Mouse (Mus musculus) kidney, postnatal 36 days (tissue): ENCODE results near the gene Ech1.

Experiments used
- DNase-seq, 2 experiments: peaks; one replicate each; pipeline ENCODE4 v3.0.0; 2021 to 2022; ENCODE audit warnings: mixed read lengths in 2 of 2

The Ech1 gene

GRCm38 (mm10) chr7:28820358-28821260 is 4.4 kb upstream of the Ech1 start:
- peak; percentile 77 to 78 for DNase-seq

- DNase-seq: peak; percentile 65 to 72
These were observed 3.7 kb upstream of the Ech1 start for GRCm38 (mm10) chr7:28821261-28821831.

GRCm38 (mm10) chr7:28822556-28822955 is 2.5 kb upstream of the Ech1 start:
- DNase-seq: no peak

GRCm38 (mm10) chr7:28822993-28823903 is 1.8 kb upstream of the Ech1 start:
- peak; percentile 59 to 70 for DNase-seq

GRCm38 (mm10) chr7:28823932-28824331 is 1.1 kb upstream of the Ech1 start:
- DNase-seq: no peak

- DNase-seq: peak; percentile 50 to 62
These were observed 827 bp downstream of the Ech1 start for GRCm38 (mm10) chr7:28825686-28826401.

GRCm38 (mm10) chr7:28826402-28826772 is 1.4 kb downstream of the Ech1 start:
- DNase-seq: no peak

GRCm38 (mm10) chr7:28827338-28827737 is 2.3 kb downstream of the Ech1 start:
- DNase-seq: peak; percentile 77 to 87

- peak; percentile 31 to 43 for DNase-seq
These were observed 4.8 kb downstream of the Ech1 start for GRCm38 (mm10) chr7:28829821-28830220.

GRCm38 (mm10) chr7:28830981-28831380 is 6.0 kb downstream of the Ech1 start:
- no peak for DNase-seq

GRCm38 (mm10) chr7:28831411-28832125 is 6.6 kb downstream of the Ech1 start:
- DNase-seq: peak in 1 of 2 experiments; percentile 25

- peak in 1 of 2 experiments; percentile 15 for DNase-seq
These were observed 7.1 kb downstream of the Ech1 start for GRCm38 (mm10) chr7:28832137-28832536.

GRCm38 (mm10) chr7:28833723-28834347 is 8.8 kb downstream of the Ech1 start, which contains the start of gene Lgals4:
Gene Lgals4, plus strand, starts transcription at chr7:28833854.
- no peak for DNase-seq

- peak; percentile 43 to 47 for DNase-seq
These were observed 11.9 kb downstream of the Ech1 start for GRCm38 (mm10) chr7:28836936-28837335.

GRCm38 (mm10) chr7:28838331-28838730 is 13.3 kb downstream of the Ech1 start:
- DNase-seq: no peak

- DNase-seq: no peak
These were observed 22.3 kb downstream of the Ech1 start for GRCm38 (mm10) chr7:28847273-28847672.

GRCm38 (mm10) chr7:28849700-28850236 is 24.8 kb downstream of the Ech1 start:
- DNase-seq: no peak

GRCm38 (mm10) chr7:28850642-28851041 is 25.6 kb downstream of the Ech1 start:
- no peak for DNase-seq

- no peak for DNase-seq
These were observed 34.9 kb downstream of the Ech1 start for GRCm38 (mm10) chr7:28859953-28860352.

GRCm38 (mm10) chr7:28860898-28861297 is 35.9 kb downstream of the Ech1 start:
- DNase-seq: no peak
